Mouse (Mus musculus) kidney, embryonic 16.5 days (tissue): ENCODE measurements at regions not wholly inside any gene's neighbourhood (a gene's known extent, or its start where the extent isn't known, plus 50 kb on each side); places are given as distances from the start of the nearest gene placed in this dataset.

Experiments used
- ATAC-seq: fragments of 200-750 bp; cut with Nextera tagmentation; 2 replicates; pipeline ENCODE4 v1.8.0; 2017; ENCODE audit warnings: moderate TSS enrichment; ENCODE audit not compliant: low FRiP score, low TSS enrichment
- H3K27ac ChIP-seq: fragments of 300-500 bp; sonication (generic); 2 replicates; pipeline ENCODE4 v1.5.1; 2014; ENCODE audit warnings: low read length
- H3K27me3 ChIP-seq: fragments of 300-500 bp; sonication (generic); 2 replicates; pipeline ENCODE4 v1.6.1; 2014; ENCODE audit warnings: low read length, control low read depth, mixed read lengths; ENCODE audit not compliant: insufficient read depth
- H3K36me3 ChIP-seq: fragments of 300-500 bp; sonication (generic); 2 replicates; pipeline ENCODE4 v1.6.1; 2014; ENCODE audit warnings: low read length, control low read depth, mixed read lengths; ENCODE audit not compliant: insufficient read depth
- H3K4me1 ChIP-seq: fragments of 300-500 bp; sonication (generic); 2 replicates; pipeline ENCODE4 v1.6.1; 2014; ENCODE audit warnings: low read length, control low read depth, mixed read lengths; ENCODE audit not compliant: insufficient read depth
- H3K4me2 ChIP-seq: fragments of 300-500 bp; sonication (generic); replicated peaks from 2 replicates; pipeline ENCODE4 v1.6.1; 2014; ENCODE audit warnings: low read depth, low read length
- H3K4me3 ChIP-seq: fragments of 300-500 bp; sonication (generic); 2 replicates; pipeline ENCODE4 v1.5.1; 2014; ENCODE audit warnings: mild to moderate bottlenecking, low read length
- H3K9ac ChIP-seq: fragments of 300-500 bp; sonication (generic); replicated peaks from 2 replicates; pipeline ENCODE4 v1.6.1; 2014; ENCODE audit warnings: low read length
- H3K9me3 ChIP-seq: fragments of 300-500 bp; sonication (generic); 2 replicates; pipeline ENCODE4 v1.6.1; 2016; ENCODE audit warnings: low read length, control low read depth
- WGBS: fragments of 180-500 bp; shearing (Covaris S2); extraction: QIAGEN DNeasy Blood & Tissue Kit; methylation state at CpG from one replicate; pipeline ENCODE4 v1.1.7; 2014; 5-methylcytosine and 5-hydroxymethylcytosine counted together

DNA sequence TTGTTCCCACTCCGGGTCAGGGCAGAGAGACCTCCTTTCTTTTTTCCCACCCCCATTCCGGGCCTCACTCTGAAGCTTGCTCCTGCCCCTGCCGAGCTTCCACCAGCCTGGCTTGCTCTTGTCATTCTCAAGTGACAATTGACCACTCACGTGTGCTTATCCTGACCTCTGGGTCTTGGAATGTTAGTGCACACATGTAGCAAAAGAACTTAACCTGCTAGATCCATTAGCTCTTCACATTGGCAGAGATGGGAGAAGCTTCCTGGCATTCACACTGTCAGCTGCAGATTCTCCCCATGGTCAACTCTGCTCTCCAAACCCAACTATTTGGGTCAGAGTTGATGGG lies 199.6 kb downstream of the Ets1 start:
- Histone ChIP-seq H3K9me3 (no peaks in the 10 kb centered on the region), H3K4me1 (peaks cover 18% of the 10 kb centered on the region), H3K27me3 (no peaks in the 10 kb centered on the region), H3K9ac (no peak overlapping the region), H3K27ac (no peak overlapping the region), H3K4me2 (no peak overlapping the region), H3K36me3 (no peaks in the 10 kb centered on the region), H3K4me3 (no peak overlapping the region)
- ATAC-seq, result peak; percentile 64
- WGBS, result 15% methylated on average over 4 of the region's 4 CpGs

DNA sequence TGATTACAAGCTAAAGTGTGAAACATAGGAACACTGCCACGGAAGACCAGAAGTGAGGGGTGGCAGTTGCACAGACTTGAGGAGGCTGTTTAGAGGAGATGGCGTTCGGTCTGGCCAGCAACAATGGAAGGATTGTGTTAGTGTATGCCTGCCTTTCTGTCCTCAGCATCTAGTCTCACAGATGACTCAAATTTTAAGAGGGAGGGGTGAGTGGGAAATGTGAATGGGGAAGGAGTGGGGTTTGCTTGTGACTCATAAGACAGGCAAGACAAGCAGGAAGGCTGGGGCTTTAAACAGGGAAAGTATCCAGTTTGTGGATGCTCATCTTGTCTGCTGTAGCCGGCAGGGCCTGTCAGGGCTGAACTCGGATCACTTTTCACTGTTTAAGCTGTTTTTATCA lies 200.3 kb downstream of the Ets1 start:
- Histone ChIP-seq H3K9me3 (no peaks in the 10 kb centered on the region), H3K4me1 (peaks cover 16% of the 10 kb centered on the region; the same call in 1 of the 2 replicates), H3K36me3 (no peaks in the 10 kb centered on the region), H3K9ac (no peak overlapping the region), H3K27ac (no peak overlapping the region), H3K4me2 (no peak overlapping the region), H3K27me3 (no peaks in the 10 kb centered on the region), H3K4me3 (no peak overlapping the region)
- WGBS, result 36% methylated on average over 5 of the region's 5 CpGs
- no peak for ATAC-seq

DNA sequence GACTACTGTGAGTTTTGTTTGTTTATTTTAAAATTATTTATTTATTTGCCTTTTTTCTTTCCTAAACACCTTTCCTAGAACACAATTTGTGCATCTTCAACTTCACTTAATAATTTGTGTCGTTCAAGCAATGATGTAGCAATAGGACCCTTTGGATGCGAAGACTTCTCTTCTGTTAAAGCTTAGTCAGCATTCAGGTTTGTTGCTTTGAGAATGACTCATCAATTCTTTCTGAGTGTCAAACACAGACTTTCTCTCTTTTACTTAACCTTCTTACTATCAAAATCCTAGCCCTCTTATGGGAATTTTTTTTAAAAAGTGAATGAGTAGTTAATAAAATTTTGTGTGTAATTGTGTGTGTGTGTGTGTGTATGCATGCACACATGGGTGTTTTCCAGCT lies 211.3 kb downstream of the Ets1 start:
- WGBS, result 89% methylated on average over 2 of the region's 2 CpGs
- H3K36me3 ChIP-seq, result no peaks in the 10 kb centered on the region
- H3K9me3 ChIP-seq, result no peaks in the 10 kb centered on the region
- no peak overlapping the region for H3K4me3 ChIP-seq
- H3K27me3 ChIP-seq, result no peaks in the 10 kb centered on the region
- no peak overlapping the region for H3K9ac ChIP-seq
- H3K4me1 ChIP-seq, result no peaks in the 10 kb centered on the region
- H3K4me2 ChIP-seq, result no peak overlapping the region
- ATAC-seq, result no peak
- H3K27ac ChIP-seq, result no peak overlapping the region

DNA sequence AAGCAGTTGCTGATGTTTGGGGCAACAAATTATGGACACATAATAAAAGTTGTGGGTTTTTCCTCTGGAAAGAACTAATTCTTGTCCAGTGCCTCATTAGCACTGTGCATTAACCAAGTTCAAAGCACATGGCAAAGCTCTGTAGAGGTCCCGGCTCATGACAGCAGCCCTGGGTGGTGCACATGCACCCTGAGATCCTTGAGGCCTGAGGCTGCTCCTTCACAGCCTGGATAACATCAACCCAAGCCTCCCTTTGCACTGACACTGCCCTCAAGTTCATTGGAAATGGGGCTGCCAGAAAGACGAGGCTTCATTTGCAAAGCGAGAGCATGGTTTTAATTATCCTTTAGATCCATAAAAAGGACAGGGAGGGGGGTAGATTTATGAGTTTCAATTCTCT lies 216.3 kb downstream of the Ets1 start:
- no peaks in the 10 kb centered on the region for H3K4me1 ChIP-seq
- H3K9ac ChIP-seq, result no peak overlapping the region
- H3K36me3 ChIP-seq, result no peaks in the 10 kb centered on the region
- no peak overlapping the region for H3K27ac ChIP-seq
- no peak overlapping the region for H3K4me3 ChIP-seq
- WGBS, result 33% methylated on average over 3 of the region's 3 CpGs
- no peak overlapping the region for H3K4me2 ChIP-seq
- H3K9me3 ChIP-seq, result no peaks in the 10 kb centered on the region
- no peak for ATAC-seq
- no peaks in the 10 kb centered on the region for H3K27me3 ChIP-seq

DNA sequence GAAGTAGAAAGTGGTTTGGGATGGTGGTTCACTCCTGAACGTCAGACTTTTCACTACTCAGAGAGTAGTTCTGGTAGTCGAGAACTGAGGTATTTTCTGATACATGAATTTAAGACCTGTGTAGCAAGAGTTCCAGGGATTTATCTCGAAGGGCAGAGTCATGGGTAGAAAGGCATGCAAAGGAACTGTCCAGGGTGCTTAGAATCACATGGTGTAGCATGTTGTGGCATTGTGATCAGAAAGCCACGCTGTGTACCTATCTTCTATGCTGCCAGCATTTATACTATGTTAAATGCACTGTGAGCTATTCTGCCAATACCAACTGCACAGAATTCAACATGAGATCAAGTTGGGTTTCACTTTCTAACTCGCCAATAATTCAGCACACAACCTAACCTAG lies 227.3 kb downstream of the Ets1 start:
- H3K4me2 ChIP-seq, result no peak overlapping the region
- no peaks in the 10 kb centered on the region for H3K27me3 ChIP-seq
- H3K9me3 ChIP-seq, result no peaks in the 10 kb centered on the region
- ATAC-seq, result peak; percentile 57; the same call in 1 of the 2 replicates
- no peaks in the 10 kb centered on the region for H3K4me1 ChIP-seq
- no peak overlapping the region for H3K27ac ChIP-seq
- no peak overlapping the region for H3K9ac ChIP-seq
- WGBS, result 69% methylated on average over 5 of the region's 5 CpGs
- no peak overlapping the region for H3K4me3 ChIP-seq
- no peaks in the 10 kb centered on the region for H3K36me3 ChIP-seq

DNA sequence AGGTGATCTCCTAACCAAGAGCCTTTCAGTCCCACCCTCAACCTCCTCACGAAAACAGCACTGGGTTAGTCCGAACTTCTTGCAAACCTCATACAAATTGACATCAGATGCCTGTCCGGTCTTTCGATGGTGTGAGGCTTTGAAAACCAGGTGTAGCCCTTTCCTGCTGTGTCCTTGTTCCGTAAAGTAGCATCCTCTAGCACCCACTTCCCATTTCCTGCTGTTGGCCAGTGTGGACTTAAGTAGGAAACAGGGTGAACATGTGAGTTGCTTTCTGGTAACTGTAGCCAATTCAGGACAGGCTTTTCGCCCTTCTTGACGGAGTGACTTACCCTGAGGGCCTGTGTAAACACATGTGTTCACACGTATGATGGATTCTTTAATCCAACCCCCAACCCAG lies 232.9 kb downstream of the Ets1 start:
- ATAC-seq, result no peak
- WGBS, result 84% methylated on average over 8 of the region's 8 CpGs
- H3K36me3 ChIP-seq, result no peaks in the 10 kb centered on the region

DNA sequence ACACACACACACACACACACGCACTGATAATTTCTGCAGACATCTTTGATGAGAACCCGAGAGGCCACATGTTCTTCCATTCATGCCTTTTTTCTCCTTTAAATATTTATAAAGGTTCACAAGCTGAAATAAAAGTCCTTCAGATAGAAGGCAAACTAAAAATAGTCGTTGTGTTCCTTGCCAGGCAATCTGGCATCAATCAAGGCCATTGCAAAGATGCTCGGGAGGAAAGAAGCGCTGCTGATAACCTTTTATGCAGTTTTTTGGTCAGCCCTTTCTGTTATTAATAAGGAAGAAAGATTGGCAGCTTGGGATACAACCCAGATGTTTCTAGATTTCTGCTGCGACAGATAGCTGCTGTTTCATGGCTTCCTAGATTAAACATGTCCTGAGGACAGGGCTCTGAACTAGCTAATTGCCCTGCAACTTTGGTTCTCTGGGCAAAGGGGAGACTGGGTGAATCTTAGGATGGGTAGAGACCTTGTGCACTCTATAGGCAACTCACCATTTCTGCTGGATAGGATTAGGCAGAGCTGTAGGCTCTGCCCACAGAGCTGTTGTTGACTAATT lies 238.4 kb downstream of the Ets1 start:
- Histone ChIP-seq H3K27ac (no peak overlapping the region), H3K4me1 (peaks cover 5% of the 10 kb centered on the region; the same call in 1 of the 2 replicates), H3K4me2 (no peak overlapping the region), H3K9me3 (no peaks in the 10 kb centered on the region), H3K4me3 (no peak overlapping the region), H3K9ac (no peak overlapping the region), H3K36me3 (no peaks in the 10 kb centered on the region), H3K27me3 (no peaks in the 10 kb centered on the region)
- WGBS, result 59% methylated on average over 6 of the region's 6 CpGs
- ATAC-seq, result peak; percentile 23; the same call in 1 of the 2 replicates

More for the DNA sequence above, 232.9 kb downstream of the Ets1 start:
- Histone ChIP-seq H3K4me2 (no peak overlapping the region), H3K27ac (no peak overlapping the region), H3K4me3 (no peak overlapping the region), H3K9me3 (no peaks in the 10 kb centered on the region), H3K9ac (no peak overlapping the region), H3K4me1 (no peaks in the 10 kb centered on the region), H3K27me3 (no peaks in the 10 kb centered on the region)

DNA sequence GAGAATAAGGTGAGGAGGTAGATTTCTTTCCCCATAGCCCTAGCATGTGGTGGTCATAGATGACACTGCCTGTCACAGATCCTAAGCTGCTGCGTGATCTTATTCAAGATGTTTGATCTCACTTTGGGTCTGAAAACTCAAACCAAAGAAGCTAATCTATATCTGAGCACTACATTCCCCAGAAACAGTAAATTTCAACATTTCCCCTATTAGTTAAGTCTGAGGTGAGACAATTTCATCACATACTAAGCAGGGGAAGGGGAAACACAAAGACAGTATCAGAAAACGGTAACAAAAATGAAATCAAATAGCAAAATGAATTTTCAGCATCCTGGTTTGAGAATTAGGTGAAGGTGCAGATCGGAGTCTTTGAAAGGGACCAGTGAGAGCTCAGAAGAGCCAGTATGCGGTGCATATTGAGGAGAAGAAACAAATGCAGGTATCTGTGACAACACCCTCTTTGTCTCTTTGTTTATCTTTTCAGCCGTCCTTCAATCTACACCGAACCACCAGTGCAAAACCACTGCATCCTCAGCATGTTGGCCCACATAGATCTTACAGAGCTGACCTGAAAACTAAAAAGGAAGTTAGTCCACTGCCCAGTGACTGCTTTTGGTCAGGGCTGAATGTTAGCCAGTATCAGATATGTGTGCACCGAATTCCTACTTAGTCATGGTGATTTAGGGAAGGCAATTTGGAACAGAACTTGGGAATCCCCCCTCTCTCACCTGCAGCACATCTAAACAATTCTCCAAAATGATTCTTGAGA lies 247.0 kb downstream of the Ets1 start:
- WGBS, result 80% methylated on average over 7 of the region's 7 CpGs
- Histone ChIP-seq H3K4me3 (no peak overlapping the region), H3K4me2 (no peak overlapping the region), H3K36me3 (no peaks in the 10 kb centered on the region), H3K9ac (no peak overlapping the region), H3K27me3 (no peaks in the 10 kb centered on the region), H3K9me3 (no peaks in the 10 kb centered on the region), H3K27ac (no peak overlapping the region), H3K4me1 (0 out of 2 replicates have a peak, but pooled peaks cover 4% of the 10 kb centered on the region)
- ATAC-seq, result no peak

DNA sequence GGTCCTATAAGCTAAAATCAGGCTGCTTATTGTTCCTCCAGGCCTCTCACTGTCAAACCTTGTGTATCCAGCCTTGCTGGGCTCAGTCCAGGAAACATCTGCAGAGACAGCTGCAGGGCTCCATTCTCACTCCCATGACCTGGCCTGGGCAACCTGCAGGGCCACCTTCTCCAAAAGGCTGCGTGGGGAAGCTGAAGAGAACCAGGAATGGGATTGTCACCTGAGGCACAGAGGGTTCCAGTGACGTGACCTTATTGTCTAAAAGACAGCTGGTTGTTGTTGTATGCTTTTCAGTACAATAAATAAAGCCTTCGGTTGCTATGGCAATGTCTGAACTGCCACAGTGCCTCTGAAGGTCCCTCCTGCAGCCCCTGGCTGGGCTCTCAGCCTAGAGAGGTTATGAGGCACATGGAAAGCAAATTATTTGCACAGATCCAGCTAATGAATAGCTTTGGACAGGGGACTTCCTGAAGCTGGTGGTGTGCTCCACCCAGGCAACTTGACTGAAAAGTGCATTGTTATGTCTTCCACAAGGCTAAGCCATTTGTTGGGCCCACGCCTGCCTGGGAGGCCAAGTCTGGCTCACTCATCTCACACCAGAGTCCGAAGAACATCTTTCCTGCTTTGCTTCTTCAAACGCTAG lies 250.1 kb downstream of the Ets1 start:
- 57% methylated on average over 6 of the region's 6 CpGs for WGBS

DNA sequence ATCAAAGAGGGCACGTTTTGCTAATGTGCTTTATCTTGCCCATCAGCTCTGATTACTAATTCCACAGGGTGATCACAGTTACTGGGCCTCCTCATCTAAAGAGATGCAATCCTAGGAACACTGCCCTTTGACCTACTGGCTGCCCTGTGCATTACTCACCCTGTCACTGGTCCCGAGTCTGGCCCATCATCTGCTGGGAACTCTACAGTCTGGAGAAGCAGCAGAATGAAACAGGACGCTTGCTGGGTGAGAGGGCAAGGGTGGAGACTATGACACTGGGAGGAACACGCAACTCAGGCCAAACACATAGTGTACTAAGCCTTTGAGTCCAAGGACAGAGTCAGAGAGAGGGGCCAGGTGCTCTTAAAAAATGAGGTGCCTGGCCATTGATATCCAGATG lies 263.8 kb downstream of the Ets1 start:
- Histone ChIP-seq H3K9ac (no peak overlapping the region), H3K27me3 (no peaks in the 10 kb centered on the region), H3K36me3 (no peaks in the 10 kb centered on the region), H3K27ac (no peak overlapping the region), H3K9me3 (no peaks in the 10 kb centered on the region), H3K4me1 (no peaks in the 10 kb centered on the region), H3K4me2 (no peak overlapping the region), H3K4me3 (no peak overlapping the region)
- ATAC-seq, result no peak
- 13% methylated on average over 4 of the region's 4 CpGs for WGBS

More for the DNA sequence above, 250.1 kb downstream of the Ets1 start:
- Histone ChIP-seq H3K9me3 (no peaks in the 10 kb centered on the region), H3K27me3 (no peaks in the 10 kb centered on the region), H3K4me3 (no peak overlapping the region), H3K27ac (peak overlapping the region; percentile 50; the same call in 1 of the 2 replicates), H3K36me3 (no peaks in the 10 kb centered on the region), H3K4me2 (no peak overlapping the region), H3K9ac (no peak overlapping the region), H3K4me1 (0 out of 2 replicates have a peak, but pooled peaks cover 4% of the 10 kb centered on the region)
- ATAC-seq, result peak; percentile 79
